Mouse (Mus musculus) embryonic facial prominence, embryonic 11.5 days (tissue): ENCODE results near the gene Slc25a22. TPM values are rescaled to one million over a fixed set of nuclear protein-coding genes. Genes with fewer than 3 reads are reported as not detected.
A peak's percentile ranks its signal among the peaks of the same experiment; 100 is the strongest.

Experiments
- ATAC-seq: fragments of 200-750 bp; cut with Nextera tagmentation; replicated peaks from 2 replicates; pipeline ENCODE4 v1.8.0; 2017; ENCODE audit warnings: low read depth; ENCODE audit not compliant: insufficient number of reproducible peaks, low FRiP score, low TSS enrichment
- DNase-seq: peaks from one replicate; pipeline ENCODE4 v3.0.0-alpha.2; 2015; ENCODE audit warnings: low spot score
- H3K27ac ChIP-seq: fragments of 300-500 bp; sonication (generic); replicated peaks from 2 replicates; pipeline ENCODE4 v1.5.1; 2014; ENCODE audit warnings: mild to moderate bottlenecking, low read depth, low read length, control low read depth
- H3K27me3 ChIP-seq: fragments of 300-500 bp; sonication (generic); 2 replicates; pipeline ENCODE4 v1.6.1; 2014; ENCODE audit warnings: mild to moderate bottlenecking, low read length, moderate library complexity, mixed read lengths; ENCODE audit not compliant: control insufficient read depth, insufficient read depth
- H3K36me3 ChIP-seq: fragments of 300-500 bp; sonication (generic); replicated peaks from 2 replicates; pipeline ENCODE4 v1.6.1; 2014; ENCODE audit warnings: low read depth, mild to moderate bottlenecking, low read length, moderate library complexity, mixed read lengths; ENCODE audit not compliant: control insufficient read depth, insufficient read depth
- H3K4me1 ChIP-seq: fragments of 300-500 bp; sonication (generic); 2 replicates; pipeline ENCODE4 v1.6.1; 2014; ENCODE audit warnings: low read length, mixed read lengths; ENCODE audit not compliant: control insufficient read depth, insufficient read depth
- H3K4me2 ChIP-seq: fragments of 300-500 bp; sonication (generic); 2 replicates; pipeline ENCODE4 v1.6.1; 2014; ENCODE audit warnings: low read depth, mild to moderate bottlenecking, control low read depth, low read length, moderate library complexity
- H3K4me3 ChIP-seq: fragments of 300-500 bp; sonication (generic); 2 replicates; pipeline ENCODE4 v1.5.1; 2014; ENCODE audit warnings: low read depth, low read length, control low read depth
- H3K9ac ChIP-seq: fragments of 300-500 bp; sonication (generic); replicated peaks from 2 replicates; pipeline ENCODE4 v1.6.1; 2014; ENCODE audit warnings: mild to moderate bottlenecking, control low read depth, low read length
- H3K9me3 ChIP-seq: fragments of 300-500 bp; sonication (generic); replicated peaks from 2 replicates; pipeline ENCODE4 v1.6.1; 2016; ENCODE audit warnings: mild to moderate bottlenecking, low read length, inconsistent platforms, mixed read lengths; ENCODE audit not compliant: control insufficient read depth
- WGBS: fragments of 180-500 bp; shearing (Covaris S2); extraction: QIAGEN DNeasy Blood & Tissue Kit; methylation state at CpG from one replicate; pipeline ENCODE4 v1.1.7; 2014; 5-methylcytosine and 5-hydroxymethylcytosine counted together
- polyA plus RNA-seq: library from polyadenylated mRNA; unstranded; fragments of >200 nt; fragmentation: Nextera tagmentation; extraction: Ambion mirVana; gene quantifications from 2 replicates; pipeline ENCODE4 v1.2.1, GENCODE M21; 2014

Slc25a22 gene
- polyA plus RNA-seq: 27.4 and 30.4 TPM in 2 replicates

DNA sequence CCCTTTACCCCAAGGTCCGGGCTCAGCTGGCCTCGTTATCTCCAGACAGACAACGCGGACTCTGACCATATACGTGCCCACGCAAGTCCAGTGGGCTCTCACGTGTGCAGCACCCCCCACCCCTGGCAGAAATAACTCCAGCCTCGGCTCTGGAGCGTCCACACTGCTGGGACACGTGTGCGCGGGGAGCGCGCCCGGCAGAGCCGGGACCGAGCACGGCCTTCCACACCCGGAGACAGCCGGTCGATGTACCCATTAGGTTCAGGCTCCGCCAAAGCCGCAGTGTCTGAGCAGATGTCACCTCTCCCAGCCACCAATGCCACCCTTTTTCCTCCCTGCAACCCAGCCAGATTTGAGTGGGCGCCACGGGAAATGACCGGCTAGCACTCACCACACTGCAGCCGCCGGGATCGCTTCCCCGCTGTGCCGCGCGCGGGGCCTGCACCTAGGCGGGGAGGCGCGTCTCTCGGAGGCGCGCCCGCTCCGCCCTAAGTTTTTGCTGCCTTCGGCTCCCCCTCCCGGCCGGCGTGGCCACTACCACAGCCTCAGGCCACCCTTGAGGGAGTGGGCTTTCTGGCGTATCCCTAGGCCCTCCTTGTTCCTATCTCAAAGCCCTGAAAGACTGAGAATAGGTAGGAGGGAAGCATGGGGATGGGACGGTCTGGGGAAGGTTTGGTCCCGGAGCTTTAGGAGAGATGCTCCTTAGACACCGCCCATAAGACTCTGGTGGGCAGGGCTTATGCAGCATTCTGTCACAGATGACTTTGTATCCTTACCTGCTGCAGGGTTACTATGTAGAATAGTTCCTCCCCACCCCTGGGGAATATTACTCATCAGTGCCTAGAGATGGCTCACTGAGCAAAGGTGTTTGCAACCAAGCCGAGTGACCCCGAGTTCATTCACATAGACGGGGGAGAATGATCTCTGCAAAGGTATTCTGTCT, at the start of gene Slc25a22:
Gene Slc25a22, minus strand, starts transcription at position 715 of the 943 bp plus-strand sequence.
- WGBS: 5% methylated on average over 53 of the region's 53 CpGs
- peak within 1 kb of the TSS; percentile 91 for H3K4me2 ChIP-seq
- DNase-seq (peak; percentile 90), ATAC-seq (peak; percentile 64)
- H3K9me3 ChIP-seq: no peaks in the 10 kb centered on the region
- H3K4me1 ChIP-seq: peaks cover 1% of the 10 kb centered on the region; the same call in 1 of the 2 replicates
- H3K9ac ChIP-seq: peak within 1 kb of the TSS; percentile 83
- no peak within 1 kb of the TSS for H3K27ac ChIP-seq
- H3K36me3 ChIP-seq: no peaks in the 10 kb centered on the region; the same call in none of the 2 replicates
- H3K27me3 ChIP-seq: no peaks in the 10 kb centered on the region
- H3K4me3 ChIP-seq: peak within 1 kb of the TSS; percentile 56

GRCm38 (mm10) chr7:141487141-141487540, 49.4 kb upstream of the Slc25a22 start:
- Histone ChIP-seq H3K4me1 (peaks cover 5% of the 10 kb centered on the region; the same call in 1 of the 2 replicates), H3K27ac (no peak overlapping the region), H3K27me3 (peaks cover 4% of the 10 kb centered on the region; the same call in 1 of the 2 replicates), H3K4me2 (no peak overlapping the region), H3K36me3 (no peaks in the 10 kb centered on the region), H3K9me3 (no peaks in the 10 kb centered on the region), H3K4me3 (no peak overlapping the region), H3K9ac (no peak overlapping the region)
- no peak for DNase-seq
- WGBS: 68% methylated on average over 7 of the region's 7 CpGs
- no peak for ATAC-seq

DNA sequence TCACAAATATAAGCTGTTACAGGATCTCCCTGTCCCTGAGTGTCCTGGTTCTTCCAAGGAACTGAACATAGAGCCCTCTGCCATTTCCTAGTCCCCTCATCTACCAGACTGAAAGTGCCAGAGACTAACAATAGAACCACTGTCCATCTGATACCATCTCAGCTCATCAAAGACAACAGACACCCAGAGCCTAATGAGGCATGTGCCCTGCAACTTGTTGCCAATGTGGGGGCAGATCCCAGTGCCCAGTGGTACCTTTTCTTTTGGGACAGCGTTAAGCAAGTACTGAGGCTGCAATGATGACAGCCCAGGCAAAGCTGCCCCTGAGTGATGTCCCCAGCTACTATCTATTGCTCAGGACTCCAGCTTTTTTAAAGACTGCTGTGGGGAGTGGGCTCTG, 48.5 kb upstream of the Slc25a22 start:
- no peak for DNase-seq
- H3K36me3 ChIP-seq: no peaks in the 10 kb centered on the region
- no peak for ATAC-seq
- H3K9ac ChIP-seq: no peak overlapping the region
- WGBS: 100% methylated on average over 1 of the region's 1 CpGs
- H3K27ac ChIP-seq: no peak overlapping the region
- H3K4me3 ChIP-seq: no peak overlapping the region
- peaks cover 4% of the 10 kb centered on the region; the same call in 1 of the 2 replicates for H3K27me3 ChIP-seq
- H3K4me1 ChIP-seq: peaks cover 5% of the 10 kb centered on the region; the same call in 1 of the 2 replicates
- no peak overlapping the region for H3K4me2 ChIP-seq
- H3K9me3 ChIP-seq: no peaks in the 10 kb centered on the region

- Histone ChIP-seq H3K4me2 (no peak overlapping the region), H3K4me1 (peaks cover 5% of the 10 kb centered on the region; the same call in 1 of the 2 replicates), H3K9me3 (no peaks in the 10 kb centered on the region), H3K4me3 (no peak overlapping the region), H3K27ac (no peak overlapping the region), H3K27me3 (peaks cover 4% of the 10 kb centered on the region; the same call in 1 of the 2 replicates), H3K36me3 (no peaks in the 10 kb centered on the region), H3K9ac (no peak overlapping the region)
- no peak for DNase-seq
- no peak for ATAC-seq
- 84% methylated on average over 2 of the region's 2 CpGs for WGBS
These were observed 47.9 kb upstream of the Slc25a22 start for GRCm38 (mm10) chr7:141485606-141486005.

DNA sequence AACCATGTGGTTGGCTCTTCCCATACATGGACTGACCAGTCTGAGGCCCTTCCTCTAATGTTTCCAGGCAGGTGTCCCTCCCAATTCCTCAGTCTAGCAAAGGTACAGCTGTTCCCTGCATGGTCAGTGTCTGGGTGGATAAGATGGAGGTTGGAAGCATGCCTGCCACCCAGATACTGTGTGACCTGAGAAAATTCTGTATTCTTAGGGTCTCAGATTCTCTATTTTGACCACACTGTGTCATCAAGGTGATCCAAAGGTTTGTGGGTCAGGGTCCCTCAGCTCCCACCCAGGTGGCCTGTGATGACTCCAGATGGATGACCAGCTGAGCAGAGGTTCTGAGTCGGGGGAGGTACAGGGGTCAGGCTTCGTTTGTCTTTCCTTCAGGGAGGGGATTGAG, 47.5 kb upstream of the Slc25a22 start:
- no peak overlapping the region for H3K4me3 ChIP-seq
- DNase-seq (no peak), ATAC-seq (no peak)
- H3K4me2 ChIP-seq: no peak overlapping the region
- no peak overlapping the region for H3K27ac ChIP-seq
- WGBS: 67% methylated on average over 2 of the region's 2 CpGs
- H3K9ac ChIP-seq: no peak overlapping the region
- peaks cover 5% of the 10 kb centered on the region; the same call in 1 of the 2 replicates for H3K4me1 ChIP-seq
- no peaks in the 10 kb centered on the region for H3K36me3 ChIP-seq
- H3K9me3 ChIP-seq: no peaks in the 10 kb centered on the region
- H3K27me3 ChIP-seq: peaks cover 4% of the 10 kb centered on the region; the same call in 1 of the 2 replicates

GRCm38 (mm10) chr7:141484186-141485120, 46.8 kb upstream of the Slc25a22 start:
- DNase-seq: no peak
- Histone ChIP-seq H3K27me3 (peaks cover 4% of the 10 kb centered on the region; the same call in 1 of the 2 replicates), H3K9me3 (no peaks in the 10 kb centered on the region), H3K36me3 (no peaks in the 10 kb centered on the region), H3K9ac (no peak overlapping the region), H3K4me2 (no peak overlapping the region), H3K4me3 (no peak overlapping the region), H3K4me1 (peaks cover 5% of the 10 kb centered on the region; the same call in 1 of the 2 replicates), H3K27ac (no peak overlapping the region)
- 75% methylated on average over 5 of the region's 5 CpGs for WGBS
- no peak for ATAC-seq

GRCm38 (mm10) chr7:141483114-141483653, 45.5 kb upstream of the Slc25a22 start:
- WGBS: 71% methylated on average over 6 of the region's 6 CpGs
- ATAC-seq (no peak), DNase-seq (no peak)
- Histone ChIP-seq H3K4me2 (no peak overlapping the region), H3K36me3 (no peaks in the 10 kb centered on the region), H3K27ac (no peak overlapping the region), H3K4me3 (no peak overlapping the region), H3K27me3 (peaks cover 4% of the 10 kb centered on the region; the same call in 1 of the 2 replicates), H3K9ac (no peak overlapping the region), H3K9me3 (no peaks in the 10 kb centered on the region), H3K4me1 (peaks cover 5% of the 10 kb centered on the region; the same call in 1 of the 2 replicates)
